Mouse (Mus musculus) embryonic facial prominence, embryonic 11.5 days (tissue): Measurements from ENCODE around the gene Rce1. TPM values are rescaled to one million over a fixed set of nuclear protein-coding genes. Genes with fewer than 3 reads are reported as not detected.

Source experiments
- ATAC-seq: fragments of 200-750 bp; cut with Nextera tagmentation; replicated peaks from 2 replicates; pipeline ENCODE4 v1.8.0; 2017; ENCODE audit warnings: low read depth; ENCODE audit not compliant: insufficient number of reproducible peaks, low FRiP score, low TSS enrichment
- DNase-seq: peaks from one replicate; pipeline ENCODE4 v3.0.0-alpha.2; 2015; ENCODE audit warnings: low spot score
- H3K27ac ChIP-seq: fragments of 300-500 bp; sonication (generic); replicated peaks from 2 replicates; pipeline ENCODE4 v1.5.1; 2014; ENCODE audit warnings: mild to moderate bottlenecking, low read depth, low read length, control low read depth
- H3K27me3 ChIP-seq: fragments of 300-500 bp; sonication (generic); 2 replicates; pipeline ENCODE4 v1.6.1; 2014; ENCODE audit warnings: mild to moderate bottlenecking, low read length, moderate library complexity, mixed read lengths; ENCODE audit not compliant: control insufficient read depth, insufficient read depth
- H3K36me3 ChIP-seq: fragments of 300-500 bp; sonication (generic); replicated peaks from 2 replicates; pipeline ENCODE4 v1.6.1; 2014; ENCODE audit warnings: low read depth, mild to moderate bottlenecking, low read length, moderate library complexity, mixed read lengths; ENCODE audit not compliant: control insufficient read depth, insufficient read depth
- H3K4me1 ChIP-seq: fragments of 300-500 bp; sonication (generic); 2 replicates; pipeline ENCODE4 v1.6.1; 2014; ENCODE audit warnings: low read length, mixed read lengths; ENCODE audit not compliant: control insufficient read depth, insufficient read depth
- H3K4me2 ChIP-seq: fragments of 300-500 bp; sonication (generic); 2 replicates; pipeline ENCODE4 v1.6.1; 2014; ENCODE audit warnings: low read depth, mild to moderate bottlenecking, control low read depth, low read length, moderate library complexity
- H3K4me3 ChIP-seq: fragments of 300-500 bp; sonication (generic); 2 replicates; pipeline ENCODE4 v1.5.1; 2014; ENCODE audit warnings: low read depth, low read length, control low read depth
- H3K9ac ChIP-seq: fragments of 300-500 bp; sonication (generic); replicated peaks from 2 replicates; pipeline ENCODE4 v1.6.1; 2014; ENCODE audit warnings: mild to moderate bottlenecking, control low read depth, low read length
- H3K9me3 ChIP-seq: fragments of 300-500 bp; sonication (generic); replicated peaks from 2 replicates; pipeline ENCODE4 v1.6.1; 2016; ENCODE audit warnings: mild to moderate bottlenecking, low read length, inconsistent platforms, mixed read lengths; ENCODE audit not compliant: control insufficient read depth
- WGBS: fragments of 180-500 bp; shearing (Covaris S2); extraction: QIAGEN DNeasy Blood & Tissue Kit; methylation state at CpG from one replicate; pipeline ENCODE4 v1.1.7; 2014; 5-methylcytosine and 5-hydroxymethylcytosine counted together
- polyA plus RNA-seq: library from polyadenylated mRNA; unstranded; fragments of >200 nt; fragmentation: Nextera tagmentation; extraction: Ambion mirVana; gene quantifications from 2 replicates; pipeline ENCODE4 v1.2.1, GENCODE M21; 2014

Rce1 gene
- polyA plus RNA-seq, 1 experiment from 2014 or later: 60.4 TPM

DNA sequence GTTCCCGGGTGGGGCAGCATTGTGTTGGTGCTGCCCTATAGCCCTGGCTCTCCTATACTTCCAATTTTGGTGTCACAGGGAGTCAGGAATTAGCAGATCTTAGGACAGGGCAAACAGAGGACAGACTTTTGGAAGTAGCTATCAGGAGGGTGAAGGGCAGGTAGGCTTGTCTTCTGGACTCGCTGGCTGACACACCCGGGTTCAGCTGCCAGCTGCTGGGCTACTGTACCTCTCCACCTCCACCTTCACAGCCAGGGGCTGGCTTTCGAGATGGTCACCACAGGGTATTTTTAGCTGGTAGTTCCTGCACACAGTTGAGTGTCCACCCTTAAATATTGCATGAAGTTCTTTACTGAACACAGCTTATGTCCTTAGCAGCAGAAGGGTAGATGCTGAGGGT is 16.9 kb downstream of the Rce1 start:
- 91% methylated on average over 4 of the region's 4 CpGs for WGBS
- Histone ChIP-seq H3K27ac (no peak overlapping the region), H3K9ac (no peak overlapping the region), H3K4me2 (no peak overlapping the region), H3K4me3 (no peak overlapping the region), H3K9me3 (no peaks in the 10 kb centered on the region), H3K4me1 (0 out of 2 replicates have a peak, but pooled peaks cover under 1% of the 10 kb centered on the region), H3K27me3 (no peaks in the 10 kb centered on the region), H3K36me3 (peaks cover 2% of the 10 kb centered on the region; the same call in 1 of the 2 replicates)
- no peak for ATAC-seq
- no peak for DNase-seq

DNA sequence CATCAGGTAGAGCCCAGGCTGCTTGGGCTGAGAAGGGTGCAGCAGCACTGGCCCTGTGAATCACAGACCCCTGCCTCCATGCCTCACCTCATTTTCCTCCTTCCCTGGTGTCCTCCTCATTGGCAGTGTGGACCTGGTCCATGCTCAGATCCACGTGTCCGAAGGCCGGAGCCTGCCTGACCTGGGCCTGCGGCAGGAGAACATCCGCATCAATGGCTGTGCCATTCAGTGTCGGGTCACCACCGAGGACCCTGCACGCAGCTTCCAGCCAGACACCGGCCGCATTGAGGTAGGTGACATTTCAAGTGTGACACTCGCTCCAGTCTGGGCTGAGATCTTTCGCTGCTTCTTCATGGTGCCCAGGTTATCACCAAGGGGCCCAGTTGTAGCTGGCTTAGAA is 18.0 kb downstream of the Rce1 start:
- 0 out of 2 replicates have a peak, but pooled peaks cover 2% of the 10 kb centered on the region for H3K36me3 ChIP-seq
- H3K9me3 ChIP-seq: no peaks in the 10 kb centered on the region
- H3K27me3 ChIP-seq: no peaks in the 10 kb centered on the region
- H3K4me3 ChIP-seq: no peak overlapping the region
- no peak for DNase-seq
- WGBS: 90% methylated on average over 12 of the region's 12 CpGs
- no peak overlapping the region for H3K9ac ChIP-seq
- no peak overlapping the region for H3K27ac ChIP-seq
- no peak for ATAC-seq
- no peak overlapping the region for H3K4me2 ChIP-seq
- no peaks in the 10 kb centered on the region for H3K4me1 ChIP-seq

DNA sequence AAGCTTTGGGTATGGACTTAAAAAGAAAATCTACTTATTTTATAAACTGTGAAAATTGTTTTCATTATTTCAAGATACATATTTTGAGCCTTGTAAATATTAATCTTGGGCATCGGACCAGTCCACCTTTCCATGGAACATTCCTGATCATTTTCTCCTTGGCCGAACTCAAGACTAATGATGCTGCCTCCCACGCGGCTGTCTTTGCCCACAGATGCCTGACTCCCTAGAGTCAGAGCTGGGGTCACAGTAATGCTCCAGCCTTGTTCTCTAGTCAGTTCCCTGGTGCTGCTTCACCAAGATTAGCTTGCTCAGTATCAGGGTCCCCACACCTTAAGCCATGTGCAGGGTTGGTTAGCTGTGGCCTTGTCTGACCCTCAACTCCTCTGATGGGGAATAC is 19.8 kb downstream of the Rce1 start:
- no peak overlapping the region for H3K4me3 ChIP-seq
- 85% methylated on average over 4 of the region's 4 CpGs for WGBS

DNA sequence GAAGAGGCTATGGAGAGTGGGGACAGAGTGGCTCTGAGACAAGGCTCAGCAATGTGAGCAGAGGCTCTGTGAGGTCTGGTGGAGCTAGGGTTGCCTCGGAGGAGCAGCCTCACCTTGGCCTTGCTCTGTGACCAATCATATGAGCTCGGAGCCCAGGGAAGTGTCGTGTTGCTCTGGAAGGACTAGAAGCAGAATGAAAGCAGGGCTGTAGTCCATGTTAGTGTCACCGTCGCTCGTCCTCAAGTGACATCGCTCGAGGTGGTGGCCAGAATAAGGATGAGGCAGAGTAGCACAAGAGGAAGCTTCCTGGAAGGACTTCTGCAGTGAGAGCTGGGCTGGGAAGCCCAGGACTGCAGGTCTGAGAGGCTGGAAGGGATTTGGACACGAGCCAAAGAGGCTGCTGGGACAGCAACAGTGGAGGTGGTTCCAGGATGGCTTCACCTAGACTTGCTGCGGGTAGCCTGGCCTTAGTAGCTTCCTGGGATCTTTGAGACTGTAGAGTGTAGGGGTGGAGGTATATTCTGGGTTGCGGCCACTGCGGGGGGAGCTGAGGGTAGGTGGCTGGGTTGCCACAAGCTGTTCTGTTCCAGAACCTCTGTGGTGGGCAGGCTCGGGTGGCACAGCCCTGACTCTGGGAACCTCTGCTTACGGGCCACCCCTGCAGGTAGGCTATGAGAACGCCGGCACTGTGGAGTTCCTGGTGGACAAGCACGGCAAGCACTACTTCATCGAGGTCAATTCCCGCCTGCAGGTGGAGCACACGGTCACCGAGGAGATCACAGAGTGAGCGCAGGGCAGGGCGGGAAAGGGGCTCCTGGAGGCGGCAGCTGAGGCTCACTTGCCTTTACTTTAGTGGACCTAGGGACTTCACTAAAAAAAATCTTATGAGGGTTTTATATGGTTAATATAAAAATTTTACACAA is 21.4 kb downstream of the Rce1 start:
- Histone ChIP-seq H3K27me3 (no peaks in the 10 kb centered on the region), H3K9ac (no peak overlapping the region), H3K4me2 (no peak overlapping the region), H3K9me3 (no peaks in the 10 kb centered on the region), H3K36me3 (no peaks in the 10 kb centered on the region), H3K4me1 (no peaks in the 10 kb centered on the region), H3K27ac (no peak overlapping the region), H3K4me3 (no peak overlapping the region)
- ATAC-seq (peak; percentile 45; the same call in 1 of the 2 replicates), DNase-seq (peak; percentile 71)
- 37% methylated on average over 24 of the region's 24 CpGs for WGBS

More for the DNA sequence above, 19.8 kb downstream of the Rce1 start:
- H3K9me3 ChIP-seq: no peaks in the 10 kb centered on the region
- no peaks in the 10 kb centered on the region for H3K36me3 ChIP-seq
- no peak for DNase-seq
- H3K27me3 ChIP-seq: no peaks in the 10 kb centered on the region
- no peaks in the 10 kb centered on the region for H3K4me1 ChIP-seq
- no peak overlapping the region for H3K4me2 ChIP-seq
- no peak overlapping the region for H3K9ac ChIP-seq
- no peak overlapping the region for H3K27ac ChIP-seq
- ATAC-seq: no peak

DNA sequence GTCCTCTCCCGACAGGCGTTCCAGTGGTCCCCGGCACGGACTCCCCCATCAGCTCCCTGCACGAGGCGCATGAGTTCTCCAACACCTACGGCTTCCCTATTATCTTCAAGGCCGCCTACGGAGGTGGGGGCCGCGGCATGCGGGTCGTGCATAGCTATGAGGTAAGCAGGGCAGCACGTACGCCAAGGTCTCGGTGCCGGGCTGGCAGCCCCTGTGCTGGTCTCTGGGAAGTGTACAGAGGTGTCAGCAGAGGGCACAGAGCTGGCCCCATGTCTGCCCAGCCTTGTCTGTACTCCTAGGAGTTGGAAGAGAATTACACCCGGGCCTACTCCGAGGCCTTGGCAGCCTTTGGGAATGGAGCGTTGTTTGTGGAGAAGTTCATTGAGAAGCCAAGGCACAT is 23.0 kb downstream of the Rce1 start:
- H3K4me3 ChIP-seq: no peak overlapping the region
- DNase-seq: no peak
- H3K27ac ChIP-seq: no peak overlapping the region
- no peaks in the 10 kb centered on the region for H3K36me3 ChIP-seq
- no peak overlapping the region for H3K4me2 ChIP-seq
- no peak for ATAC-seq
- H3K4me1 ChIP-seq: no peaks in the 10 kb centered on the region
- 88% methylated on average over 20 of the region's 20 CpGs for WGBS
- no peaks in the 10 kb centered on the region for H3K27me3 ChIP-seq
- H3K9ac ChIP-seq: no peak overlapping the region
- H3K9me3 ChIP-seq: no peaks in the 10 kb centered on the region

DNA sequence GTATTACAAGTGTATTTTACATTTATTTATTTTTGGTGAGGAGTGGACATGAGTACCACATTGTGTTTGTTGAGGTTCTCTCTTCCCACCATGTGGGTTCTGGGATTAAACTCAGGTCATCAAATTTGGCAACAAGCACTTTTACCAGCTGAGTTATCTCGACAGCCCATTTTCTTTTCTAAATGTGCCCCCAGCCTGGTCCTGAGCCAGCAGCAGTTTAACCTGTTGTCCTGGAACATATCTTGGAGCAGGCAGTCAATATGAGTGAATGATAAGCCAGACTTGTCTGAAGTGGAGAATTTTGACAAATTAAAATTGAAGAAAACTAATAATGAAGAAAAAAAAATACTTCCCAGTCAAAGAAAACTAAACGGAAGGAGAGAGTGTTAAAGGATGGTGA is 29.4 kb downstream of the Rce1 start:
- Histone ChIP-seq H3K9me3 (no peaks in the 10 kb centered on the region), H3K4me2 (no peak overlapping the region), H3K27me3 (no peaks in the 10 kb centered on the region), H3K36me3 (no peaks in the 10 kb centered on the region), H3K4me3 (no peak overlapping the region), H3K9ac (no peak overlapping the region), H3K4me1 (no peaks in the 10 kb centered on the region), H3K27ac (no peak overlapping the region)
- 81% methylated on average over 2 of the region's 2 CpGs for WGBS
- no peak for DNase-seq
- ATAC-seq: no peak

DNA sequence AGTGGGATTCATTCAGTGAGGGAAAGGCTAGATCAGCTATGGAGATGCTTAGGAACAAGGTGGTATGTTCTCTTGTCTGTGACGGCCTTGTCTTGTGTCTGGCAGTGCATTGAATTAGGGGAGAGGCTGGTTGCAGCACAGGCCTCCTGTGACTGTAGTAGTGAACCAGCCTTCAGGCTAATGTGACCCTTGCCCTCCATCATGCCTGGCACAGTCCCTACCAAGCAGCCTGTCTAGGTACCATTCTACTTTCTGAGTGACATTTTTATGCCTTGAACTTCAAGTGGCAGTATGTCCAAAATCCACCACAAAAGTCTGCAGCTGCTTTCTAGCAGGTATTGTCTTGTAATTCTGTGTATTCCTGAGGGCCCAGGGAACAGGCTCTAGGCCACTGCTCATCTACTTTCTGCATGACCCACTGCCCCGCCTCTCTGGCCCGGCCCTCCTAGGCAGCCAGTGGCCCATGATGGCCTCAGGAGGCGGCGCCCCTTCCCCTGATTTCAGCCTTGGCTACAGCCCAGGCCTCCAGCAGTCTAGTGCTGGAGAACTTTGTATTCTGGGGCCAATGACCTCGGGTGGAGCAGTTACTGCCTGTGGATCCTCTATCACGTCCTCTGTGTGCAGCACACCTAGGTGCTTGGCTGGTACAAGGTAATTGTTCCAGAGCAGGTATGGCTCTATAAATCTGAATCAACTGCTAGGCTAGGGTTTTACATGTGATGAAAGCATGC is 31.5 kb downstream of the Rce1 start:
- WGBS: 51% methylated on average over 7 of the region's 7 CpGs
- no peaks in the 10 kb centered on the region for H3K9me3 ChIP-seq
- no peaks in the 10 kb centered on the region for H3K27me3 ChIP-seq
- ATAC-seq (no peak), DNase-seq (no peak)
- H3K4me2 ChIP-seq: no peak overlapping the region
- no peaks in the 10 kb centered on the region for H3K36me3 ChIP-seq
- no peak overlapping the region for H3K9ac ChIP-seq
- H3K4me1 ChIP-seq: no peaks in the 10 kb centered on the region
- no peak overlapping the region for H3K27ac ChIP-seq
- no peak overlapping the region for H3K4me3 ChIP-seq

DNA sequence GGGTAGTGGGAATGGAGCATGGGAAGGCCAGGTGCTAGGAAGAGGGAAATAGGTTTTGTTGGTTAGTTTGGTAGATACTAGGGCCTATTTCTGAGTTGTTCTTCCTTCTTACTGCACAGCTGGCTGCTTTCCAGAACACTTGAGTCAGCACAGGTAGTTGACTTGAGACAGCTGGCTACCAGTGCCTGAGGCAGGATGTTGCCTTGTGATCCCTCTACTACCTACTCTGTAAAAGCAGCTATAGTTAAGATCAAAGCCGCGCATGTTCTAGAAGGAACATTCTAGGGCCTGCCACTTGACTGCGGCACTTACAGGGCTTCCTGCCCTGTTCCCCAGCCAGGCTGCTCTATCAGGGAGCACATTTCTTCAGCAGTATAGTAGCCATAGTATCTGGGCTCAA is 35.4 kb downstream of the Rce1 start:
- no peak overlapping the region for H3K4me2 ChIP-seq
- no peak overlapping the region for H3K4me3 ChIP-seq
- no peak overlapping the region for H3K27ac ChIP-seq
- H3K36me3 ChIP-seq: no peaks in the 10 kb centered on the region
- ATAC-seq (no peak), DNase-seq (no peak)
- H3K4me1 ChIP-seq: no peaks in the 10 kb centered on the region
- H3K9me3 ChIP-seq: no peaks in the 10 kb centered on the region
- H3K27me3 ChIP-seq: no peaks in the 10 kb centered on the region
- WGBS: 84% methylated on average over 3 of the region's 3 CpGs
- no peak overlapping the region for H3K9ac ChIP-seq
